Mouse (Mus musculus) C2C12 (cell line): Measurements from ENCODE around the gene Psme1. TPM values are rescaled to one million over a fixed set of nuclear protein-coding genes. Genes with fewer than 3 reads are reported as not detected.

Experiments used
- H3K27me3 ChIP-seq: one replicate; pipeline ENCODE4 v1.6.1; 2011; ENCODE audit not compliant: control insufficient read depth, insufficient read depth, insufficient read length
- H3K36me3 ChIP-seq: one replicate; pipeline ENCODE4 v1.6.1; 2011; ENCODE audit not compliant: control insufficient read depth, insufficient read depth
- H3K4me3 ChIP-seq: one replicate; pipeline ENCODE4 v1.5.1; 2011; ENCODE audit warnings: mild to moderate bottlenecking, control low read depth; ENCODE audit not compliant: poor library complexity, insufficient read depth, severe bottlenecking
- H3K79me2 ChIP-seq: one replicate; pipeline ENCODE4 v1.6.1; 2011; ENCODE audit not compliant: control insufficient read depth, insufficient read depth
- H3K79me3 ChIP-seq: one replicate; pipeline ENCODE4 v1.6.1; 2011; ENCODE audit warnings: low read depth, control low read depth
- H3ac ChIP-seq: one replicate; pipeline ENCODE3; 2011; ENCODE audit warnings: low read depth; ENCODE audit not compliant: control insufficient read depth, insufficient read length
- CEBPB ChIP-seq: IDR thresholded peaks from one replicate; pipeline ENCODE4 v1.6.1; 2011; ENCODE audit warnings: low read depth, mild to moderate bottlenecking, control low read depth, moderate library complexity
- CTCF ChIP-seq: IDR thresholded peaks from one replicate; pipeline ENCODE4 v1.5.1; 2011; ENCODE audit not compliant: control insufficient read depth, insufficient read depth, insufficient read length
- FOSL1 ChIP-seq: IDR thresholded peaks from one replicate; pipeline ENCODE4 v1.8.0; 2011; ENCODE audit warnings: mild to moderate bottlenecking, low read length; ENCODE audit not compliant: poor library complexity, insufficient read depth, severe bottlenecking
- MAX ChIP-seq: IDR thresholded peaks from one replicate; pipeline ENCODE4 v1.6.1; 2011; ENCODE audit warnings: mild to moderate bottlenecking, control low read depth
- MYOD1 ChIP-seq: IDR thresholded peaks from one replicate; pipeline ENCODE4 v1.6.1; 2011; ENCODE audit warnings: low read depth; ENCODE audit not compliant: control insufficient read depth, insufficient read length
- MYOG ChIP-seq: IDR thresholded peaks from one replicate; pipeline ENCODE4 v1.6.1; 2011; ENCODE audit not compliant: control insufficient read depth, insufficient read length; ENCODE audit errors: extremely low read depth
- USF1 ChIP-seq: IDR thresholded peaks from one replicate; pipeline ENCODE4 v1.6.1; 2011; ENCODE audit warnings: low read depth, mild to moderate bottlenecking, control low read depth, moderate library complexity
- polyA plus RNA-seq: library from polyadenylated mRNA; unstranded; fragments of >200 nt; fragmentation: generic; extraction: Trizol; gene quantifications from one replicate; pipeline ENCODE4 v1.2.1, GENCODE M21; 2012; ENCODE audit warnings: missing spikeins

Gene Psme1
- polyA plus RNA-seq, 1 experiment: 63.7 TPM

DNA sequence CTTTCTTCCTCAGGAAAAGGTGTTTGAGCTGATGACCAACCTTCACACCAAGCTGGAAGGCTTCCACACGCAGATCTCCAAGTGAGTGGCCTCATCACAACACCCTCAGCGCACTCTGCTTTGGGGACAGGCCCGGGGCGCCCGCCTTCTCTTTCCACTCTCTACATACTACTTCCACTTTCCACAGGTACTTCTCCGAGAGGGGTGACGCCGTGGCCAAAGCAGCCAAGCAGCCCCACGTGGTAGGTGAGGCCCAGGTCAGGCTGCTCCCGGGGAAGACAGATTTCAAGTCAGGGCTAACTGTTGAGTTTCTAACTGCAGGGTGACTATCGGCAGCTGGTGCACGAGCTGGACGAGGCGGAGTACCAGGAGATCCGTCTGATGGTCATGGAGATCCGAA is 2.8 kb downstream of the Psme1 start:
- H3K36me3 ChIP-seq: peaks cover 3% of the 10 kb centered on the region
- H3K79me2 ChIP-seq: no peaks in the 10 kb centered on the region
- no peak overlapping the region for H3K4me3 ChIP-seq
- TF ChIP-seq USF1 (no peak), MAX (no peak), CEBPB (no peak), MYOG (no peak), CTCF (no peak), FOSL1 (no peak), MYOD1 (no peak)
- no peaks in the 10 kb centered on the region for H3K27me3 ChIP-seq
- H3K79me3 ChIP-seq: no peaks in the 10 kb centered on the region
- no peak overlapping the region for H3ac ChIP-seq

DNA sequence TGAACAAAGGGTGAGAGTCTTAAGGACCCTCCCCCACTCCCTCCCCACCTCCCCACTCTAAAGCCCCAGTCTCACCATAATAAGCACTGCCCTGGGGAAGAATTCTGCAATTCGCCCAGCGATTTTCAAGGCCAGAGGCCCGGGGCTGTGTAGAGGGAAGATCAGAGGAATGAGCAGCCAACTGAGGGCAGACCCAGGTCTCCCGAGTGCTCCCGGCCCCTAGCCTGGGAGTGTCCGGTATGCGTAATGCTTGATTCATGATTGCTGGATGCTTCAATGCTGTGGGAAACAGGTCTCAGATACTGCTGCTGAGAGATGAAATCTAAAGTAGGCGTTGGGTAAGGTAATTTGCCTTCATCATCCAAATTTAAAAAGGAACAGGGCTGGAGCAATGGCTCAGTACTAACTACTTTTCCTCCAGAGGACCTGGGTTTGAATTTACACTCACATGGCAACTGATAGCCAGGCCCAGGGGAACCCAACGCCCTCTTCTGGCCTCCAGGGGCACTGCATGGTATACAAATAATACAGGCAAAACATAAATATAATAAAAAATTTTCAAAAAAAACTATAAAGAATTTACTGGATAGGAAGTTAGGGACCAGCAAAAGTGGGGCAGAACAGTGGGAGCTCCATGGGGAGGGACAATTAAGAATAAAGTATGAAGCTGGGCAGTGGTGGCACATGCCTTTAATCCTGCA is 4.2 kb downstream of the Psme1 start:
- H3K36me3 ChIP-seq: peaks cover 3% of the 10 kb centered on the region
- H3K27me3 ChIP-seq: no peaks in the 10 kb centered on the region
- no peaks in the 10 kb centered on the region for H3K79me2 ChIP-seq
- no peak overlapping the region for H3ac ChIP-seq
- H3K79me3 ChIP-seq: no peaks in the 10 kb centered on the region
- TF ChIP-seq FOSL1 (no peak), MAX (no peak), CTCF (no peak), CEBPB (no peak), MYOD1 (no peak), MYOG (no peak), USF1 (no peak)
- no peak overlapping the region for H3K4me3 ChIP-seq

DNA sequence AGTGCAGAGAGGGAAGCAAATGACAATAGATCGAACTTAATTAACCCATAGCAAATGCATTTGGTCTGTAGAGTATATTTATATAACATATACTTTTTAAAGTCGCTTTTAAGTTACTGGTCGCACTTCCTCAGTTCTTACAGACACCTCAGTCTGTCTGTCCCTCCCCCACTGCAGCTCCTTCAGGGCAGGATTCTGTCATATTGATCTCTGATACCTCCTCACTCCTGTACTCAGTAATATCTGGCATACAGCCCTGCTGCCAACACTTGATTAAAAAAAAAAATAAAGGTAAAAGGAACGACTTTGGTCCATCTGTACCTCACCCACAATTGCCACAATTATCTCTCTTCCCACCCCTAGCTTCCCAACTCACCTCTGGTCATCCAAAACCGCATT is 6.4 kb downstream of the Psme1 start:
- Histone ChIP-seq H3K36me3 (peaks cover 13% of the 10 kb centered on the region), H3K27me3 (no peaks in the 10 kb centered on the region), H3K79me3 (no peaks in the 10 kb centered on the region), H3ac (no peak overlapping the region), H3K4me3 (no peak overlapping the region), H3K79me2 (peaks cover 2% of the 10 kb centered on the region)
- TF ChIP-seq USF1 (no peak), FOSL1 (no peak), MAX (no peak), MYOD1 (no peak), CTCF (no peak), CEBPB (no peak), MYOG (no peak)

DNA sequence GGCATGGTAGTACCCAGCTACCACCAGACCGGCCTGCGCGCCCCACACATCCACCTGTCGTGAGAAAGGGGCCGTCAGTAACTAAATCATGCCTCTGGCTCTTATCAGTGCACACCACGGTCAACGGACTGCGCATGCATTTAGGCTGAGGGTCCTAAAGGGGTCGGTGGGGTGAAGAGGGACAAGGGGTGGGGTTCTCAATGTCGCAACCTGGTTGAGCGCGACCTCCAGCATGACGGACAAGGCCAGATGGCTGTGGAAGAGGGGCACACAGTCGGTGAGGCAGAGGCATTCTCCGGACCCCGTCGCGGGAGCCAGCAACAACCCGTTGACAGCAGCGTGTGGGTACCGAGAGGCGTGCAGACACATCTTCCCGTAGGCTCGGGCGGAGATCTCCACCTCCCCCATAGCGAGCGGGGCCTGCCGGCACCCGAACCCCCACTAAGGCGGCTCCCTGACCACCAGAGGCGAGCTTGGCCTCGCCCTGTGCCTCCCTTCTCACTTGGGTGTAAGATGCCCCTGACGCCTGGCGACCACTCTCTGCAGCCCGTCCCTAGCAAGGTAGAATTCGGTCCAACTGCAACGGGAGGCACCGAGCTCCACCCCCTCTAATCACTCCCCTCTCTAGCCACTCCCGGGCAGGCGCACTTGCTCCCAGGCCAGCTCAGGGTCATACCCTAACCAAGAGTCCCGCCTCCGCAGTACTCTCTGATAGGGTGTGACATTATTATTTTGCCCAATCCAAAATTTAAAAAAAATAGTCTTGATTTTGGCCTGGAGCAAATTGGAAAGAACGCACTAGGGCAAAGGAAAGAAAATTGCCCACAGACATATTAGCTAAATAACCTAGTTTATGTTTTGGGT is 7.0 kb downstream of the Psme1 start, which contains the start of gene Emc9:
TSS of gene Emc9 (minus strand) at position 601 of the 864 bp plus-strand sequence.
- Histone ChIP-seq H3K79me3 (no peaks in the 10 kb centered on the region), H3K27me3 (no peaks in the 10 kb centered on the region), H3K79me2 (peaks cover 9% of the 10 kb centered on the region), H3K36me3 (peaks cover 13% of the 10 kb centered on the region), H3K4me3 (peak within 1 kb of the TSS; percentile 41), H3ac (peak within 1 kb of the TSS; percentile 79)
- TF ChIP-seq CEBPB (no peak), FOSL1 (no peak), MYOG (no peak), USF1 (no peak), MYOD1 (no peak), CTCF (no peak), MAX (no peak)

DNA sequence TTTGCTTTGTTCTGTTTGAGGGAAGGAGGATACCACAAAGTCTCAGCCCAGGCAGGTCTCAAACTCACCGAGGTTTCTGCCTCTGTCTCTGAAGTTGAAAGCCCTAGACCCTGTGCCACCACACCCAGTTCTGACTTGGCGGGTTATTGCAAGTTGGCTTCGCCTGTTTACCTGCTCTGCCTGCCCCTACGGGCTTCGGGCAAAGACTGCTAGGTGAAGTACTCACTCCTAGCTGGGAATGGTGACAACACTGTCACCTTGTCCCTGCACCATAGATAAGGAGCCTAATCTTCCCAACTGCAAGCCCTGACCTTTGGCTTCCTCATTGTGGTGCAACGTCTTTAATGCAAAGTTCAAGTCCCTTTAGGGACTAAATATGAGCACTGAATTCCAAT is 7.6 kb downstream of the Psme1 start:
- H3K79me3 ChIP-seq: peaks cover 5% of the 10 kb centered on the region
- H3K36me3 ChIP-seq: peaks cover 13% of the 10 kb centered on the region
- no peak overlapping the region for H3ac ChIP-seq
- TF ChIP-seq MAX (no peak), FOSL1 (no peak)
- H3K4me3 ChIP-seq: no peak overlapping the region
- peaks cover 15% of the 10 kb centered on the region for H3K79me2 ChIP-seq
- no peaks in the 10 kb centered on the region for H3K27me3 ChIP-seq

DNA sequence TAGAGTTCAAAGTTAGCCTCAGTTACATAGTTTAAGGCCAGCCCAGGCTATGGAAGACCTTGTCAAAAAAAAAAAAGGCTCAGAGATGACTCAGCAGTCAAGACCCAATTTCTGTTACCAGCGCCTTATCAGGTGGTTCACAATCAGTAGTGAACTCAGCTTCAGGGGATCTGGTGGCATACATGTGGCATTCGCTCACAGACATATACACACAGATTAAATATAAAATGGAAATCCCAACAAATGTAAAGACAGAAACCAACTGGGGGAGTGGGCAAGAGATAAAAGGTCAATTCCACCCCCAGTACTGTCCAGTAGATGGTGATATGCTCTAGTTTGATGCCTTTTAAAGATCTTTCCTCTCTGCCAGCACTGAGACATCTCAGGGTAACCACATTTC is 8.2 kb downstream of the Psme1 start:
- TF ChIP-seq CEBPB (no peak), MYOG (no peak), MYOD1 (no peak), USF1 (no peak), FOSL1 (no peak), CTCF (no peak), MAX (no peak)
- H3K79me3 ChIP-seq: peaks cover 5% of the 10 kb centered on the region
- peaks cover 13% of the 10 kb centered on the region for H3K36me3 ChIP-seq
- no peaks in the 10 kb centered on the region for H3K27me3 ChIP-seq
- H3ac ChIP-seq: no peak overlapping the region
- H3K79me2 ChIP-seq: peaks cover 16% of the 10 kb centered on the region
- H3K4me3 ChIP-seq: no peak overlapping the region
